Mouse (Mus musculus): ENCODE measurements around the gene Elavl3. TPM values are rescaled to one million over a fixed set of nuclear protein-coding genes. Genes with fewer than 3 reads are reported as not detected.

Gene Elavl3
- polyA plus RNA-seq, 1 experiment from 2014 or later, result not detected

- 26% methylated on average over 2 of the region's 2 CpGs for WGBS (ENCODE audit: insufficient replicate concordance)
- 0 out of 2 replicates have a peak, but pooled peaks have one; percentile 44 for ATAC-seq
- H3K27me3 ChIP-seq (ENCODE audit: insufficient read depth, low read length), result 0 out of 2 replicates have a peak, but pooled peaks cover 6% of the 10 kb centered on the region
These were observed 73.9 kb downstream of the Elavl3 start for GRCm38 (mm10) chr9:21977972-21978371.

GRCm38 (mm10) chr9:21977331-21977730 is 74.5 kb downstream of the Elavl3 start:
- H3K4me1 ChIP-seq (ENCODE audit: insufficient read depth), result no peaks in the 10 kb centered on the region
- WGBS (ENCODE audit: insufficient replicate concordance), result 79% methylated on average over 5 of the region's 5 CpGs
- no peaks in the 10 kb centered on the region for H3K36me3 ChIP-seq (replicated peaks; ENCODE audit: insufficient read depth, low read length)
- ATAC-seq, result no peak
- no peak overlapping the region for H3K9ac ChIP-seq (replicated peaks)
- DNase-seq, result no peak
- H3K27me3 ChIP-seq (ENCODE audit: insufficient read depth, low read length), result 0 out of 2 replicates have a peak, but pooled peaks cover 6% of the 10 kb centered on the region
- TF ChIP-seq CTCF (IDR thresholded peaks at IDR 0.05; ENCODE audit: low read depth) (no peak), EP300 (IDR thresholded peaks at IDR 0.05; ENCODE audit: low read depth) (no peak)
- no peaks in the 10 kb centered on the region for H3K9me3 ChIP-seq (ENCODE audit: low read length)
- no peak overlapping the region for H3K4me2 ChIP-seq (ENCODE audit: low read depth, low read length)
- H3K4me3 ChIP-seq (ENCODE audit: low read depth, low read length), result no peak overlapping the region
- H3K27ac ChIP-seq (ENCODE audit: low read depth), result no peak overlapping the region

More at GRCm38 (mm10) chr9:21977972-21978371, 73.9 kb downstream of the Elavl3 start:
- H3K4me2 ChIP-seq (ENCODE audit: low read depth, low read length), result no peak overlapping the region
- no peaks in the 10 kb centered on the region for H3K36me3 ChIP-seq (replicated peaks; ENCODE audit: insufficient read depth, low read length)
- peak; percentile 76 for DNase-seq
- no peaks in the 10 kb centered on the region for H3K4me1 ChIP-seq (ENCODE audit: insufficient read depth)
- TF ChIP-seq EP300 (IDR thresholded peaks at IDR 0.05; ENCODE audit: low read depth) (no peak), CTCF (IDR thresholded peaks at IDR 0.05; ENCODE audit: low read depth) (peak; percentile 83)
- no peaks in the 10 kb centered on the region for H3K9me3 ChIP-seq (ENCODE audit: low read length)
- no peak overlapping the region for H3K27ac ChIP-seq (ENCODE audit: low read depth)
- no peak overlapping the region for H3K9ac ChIP-seq (replicated peaks)
- H3K4me3 ChIP-seq (ENCODE audit: low read depth, low read length), result no peak overlapping the region

GRCm38 (mm10) chr9:21976626-21977175 is 75.1 kb downstream of the Elavl3 start:
- Histone ChIP-seq H3K4me1 (ENCODE audit: insufficient read depth) (no peaks in the 10 kb centered on the region), H3K27ac (ENCODE audit: low read depth) (no peak overlapping the region), H3K36me3 (replicated peaks; ENCODE audit: insufficient read depth, low read length) (no peaks in the 10 kb centered on the region), H3K9ac (replicated peaks) (no peak overlapping the region), H3K4me2 (ENCODE audit: low read depth, low read length) (no peak overlapping the region), H3K27me3 (ENCODE audit: insufficient read depth, low read length) (0 out of 2 replicates have a peak, but pooled peaks cover 6% of the 10 kb centered on the region), H3K9me3 (ENCODE audit: low read length) (no peaks in the 10 kb centered on the region), H3K4me3 (ENCODE audit: low read depth, low read length) (no peak overlapping the region)
- DNase-seq (no peak), ATAC-seq (no peak)
- WGBS (ENCODE audit: insufficient replicate concordance), result 79% methylated on average over 9 of the region's 10 CpGs
- TF ChIP-seq EP300 (IDR thresholded peaks at IDR 0.05; ENCODE audit: low read depth), result no peak
- TF ChIP-seq CTCF (IDR thresholded peaks at IDR 0.05; ENCODE audit: low read depth), result no peak

- no peak overlapping the region for H3K9ac ChIP-seq (replicated peaks)
- ATAC-seq (no peak), DNase-seq (no peak)
- no peak overlapping the region for H3K27ac ChIP-seq (ENCODE audit: low read depth)
- no peak overlapping the region for H3K4me3 ChIP-seq (ENCODE audit: low read depth, low read length)
- H3K9me3 ChIP-seq (ENCODE audit: low read length), result no peaks in the 10 kb centered on the region
- H3K4me1 ChIP-seq (ENCODE audit: insufficient read depth), result peaks cover under 1% of the 10 kb centered on the region
- H3K36me3 ChIP-seq (replicated peaks; ENCODE audit: insufficient read depth, low read length), result no peaks in the 10 kb centered on the region
- TF ChIP-seq CTCF (IDR thresholded peaks at IDR 0.05; ENCODE audit: low read depth), result no peak
- no peak overlapping the region for H3K4me2 ChIP-seq (ENCODE audit: low read depth, low read length)
- H3K27me3 ChIP-seq (ENCODE audit: insufficient read depth, low read length), result no peaks in the 10 kb centered on the region
- WGBS (ENCODE audit: insufficient replicate concordance), result 61% methylated on average over 4 of the region's 4 CpGs
These were observed 82.5 kb downstream of the Elavl3 start for GRCm38 (mm10) chr9:21969304-21969703.

- DNase-seq, result no peak
- Histone ChIP-seq H3K4me3 (ENCODE audit: low read depth, low read length) (no peak overlapping the region), H3K36me3 (replicated peaks; ENCODE audit: insufficient read depth, low read length) (no peaks in the 10 kb centered on the region), H3K27me3 (ENCODE audit: insufficient read depth, low read length) (no peaks in the 10 kb centered on the region), H3K9me3 (ENCODE audit: low read length) (no peaks in the 10 kb centered on the region), H3K27ac (ENCODE audit: low read depth) (no peak overlapping the region), H3K9ac (replicated peaks) (no peak overlapping the region), H3K4me2 (ENCODE audit: low read depth, low read length) (no peak overlapping the region), H3K4me1 (ENCODE audit: insufficient read depth) (peaks cover 5% of the 10 kb centered on the region)
- TF ChIP-seq EP300 (IDR thresholded peaks at IDR 0.05; ENCODE audit: low read depth) (no peak), CTCF (IDR thresholded peaks at IDR 0.05; ENCODE audit: low read depth) (no peak)
- 34% methylated on average over 6 of the region's 6 CpGs for whole genome bisulfite sequencing (ENCODE audit: insufficient replicate concordance)
- ATAC-seq, result no peak
These were observed 82.9 kb downstream of the Elavl3 start for GRCm38 (mm10) chr9:21968883-21969282.

Other genes with a start within 250 kb of the Elavl3 start
- 74.6 and 75.7 TPM in 2 replicates for gene Angptl8, start 216.5 kb downstream of the Elavl3 start, polyA plus RNA-seq (2015; fragmentation: Nextera tagmentation; extraction: Ambion mirVana)
- 3.6 and 4.1 TPM in 2 replicates for gene Dock6, start 199.4 kb downstream of the Elavl3 start, polyA plus RNA-seq (2015; fragmentation: Nextera tagmentation; extraction: Ambion mirVana)
- gene Rab3d, start 133.8 kb downstream of the Elavl3 start, polyA plus RNA-seq (2015; fragmentation: Nextera tagmentation; extraction: Ambion mirVana), result 9.3 and 9.9 TPM in 2 replicates
- gene Ccdc159, start 124.6 kb downstream of the Elavl3 start, polyA plus RNA-seq (2015; fragmentation: Nextera tagmentation; extraction: Ambion mirVana), result 0.81 and 1.1 TPM in 2 replicates
- 222 and 246 TPM in 2 replicates for gene Tmem205, start 124.5 kb downstream of the Elavl3 start, polyA plus RNA-seq (2015; fragmentation: Nextera tagmentation; extraction: Ambion mirVana)
- 0.70 and 1.0 TPM in 2 replicates for gene Plppr2, start 115.0 kb downstream of the Elavl3 start, polyA plus RNA-seq (2015; fragmentation: Nextera tagmentation; extraction: Ambion mirVana)
- gene Swsap1, start 96.3 kb downstream of the Elavl3 start, polyA plus RNA-seq (2015; fragmentation: Nextera tagmentation; extraction: Ambion mirVana), result 2.3 and 2.6 TPM in 2 replicates
- gene Epor, start 88.5 kb downstream of the Elavl3 start, polyA plus RNA-seq (2015; fragmentation: Nextera tagmentation; extraction: Ambion mirVana), result 40.6 and 41.6 TPM in 2 replicates
- 0.14 and 0.32 TPM in 2 replicates for gene Rgl3, start 62.6 kb downstream of the Elavl3 start, polyA plus RNA-seq (2015; fragmentation: Nextera tagmentation; extraction: Ambion mirVana)
- not detected in 2 replicates for gene Ccdc151, start 49.4 kb downstream of the Elavl3 start, polyA plus RNA-seq (2015; fragmentation: Nextera tagmentation; extraction: Ambion mirVana)
- gene Prkcsh, start 49.2 kb downstream of the Elavl3 start, polyA plus RNA-seq (2015; fragmentation: Nextera tagmentation; extraction: Ambion mirVana), result 47.0 and 47.6 TPM in 2 replicates
- not detected in 2 replicates for gene Gm49318, start 19.2 kb upstream of the Elavl3 start, polyA plus RNA-seq (2015; fragmentation: Nextera tagmentation; extraction: Ambion mirVana)
- gene Zfp653, start 19.4 kb upstream of the Elavl3 start, polyA plus RNA-seq (2015; fragmentation: Nextera tagmentation; extraction: Ambion mirVana), result 2.6 and 3.1 TPM in 2 replicates
- 18.1 and 18.2 TPM in 2 replicates for gene Ecsit, start 33.4 kb upstream of the Elavl3 start, polyA plus RNA-seq (2015; fragmentation: Nextera tagmentation; extraction: Ambion mirVana)
- 0.33 and 0.68 TPM in 2 replicates for gene Cnn1, start 47.2 kb upstream of the Elavl3 start, polyA plus RNA-seq (2015; fragmentation: Nextera tagmentation; extraction: Ambion mirVana)
- gene Elof1, start 65.1 kb upstream of the Elavl3 start, polyA plus RNA-seq (2015; fragmentation: Nextera tagmentation; extraction: Ambion mirVana), result 72.7 and 75.6 TPM in 2 replicates
- 102 and 108 TPM in 2 replicates for gene Acp5, start 83.7 kb upstream of the Elavl3 start, polyA plus RNA-seq (2015; fragmentation: Nextera tagmentation; extraction: Ambion mirVana)
- gene Pigyl, start 104.8 kb upstream of the Elavl3 start, polyA plus RNA-seq (2015; fragmentation: Nextera tagmentation; extraction: Ambion mirVana), result 34.9 and 36.6 TPM in 2 replicates
- 0.04 TPM in 2 replicates for gene Zfp872, start 136.1 kb upstream of the Elavl3 start, polyA plus RNA-seq (2015; fragmentation: Nextera tagmentation; extraction: Ambion mirVana)
- gene Zfp809, start 173.7 kb upstream of the Elavl3 start, polyA plus RNA-seq (2015; fragmentation: Nextera tagmentation; extraction: Ambion mirVana), result 4.2 and 4.4 TPM in 2 replicates
- gene Zfp599, start 207.9 kb upstream of the Elavl3 start, polyA plus RNA-seq (2015; fragmentation: Nextera tagmentation; extraction: Ambion mirVana), result 0.69 and 0.99 TPM in 2 replicates

Data from liver, postnatal 0 days (tissue).